Mouse (Mus musculus) hindbrain, embryonic 14.5 days (tissue): ENCODE measurements around the gene Smad5. TPM values are rescaled to one million over a fixed set of nuclear protein-coding genes. Genes with fewer than 3 reads are reported as not detected.

Experiments used
- ATAC-seq: fragments of 200-750 bp; cut with Nextera tagmentation; 2 replicates; pipeline ENCODE4 v1.8.0; 2017; ENCODE audit warnings: moderate number of reproducible peaks, mild to moderate bottlenecking, moderate TSS enrichment, moderate library complexity; ENCODE audit not compliant: low FRiP score
- DNase-seq: peaks from one replicate; pipeline ENCODE4 v3.0.0-alpha.2; 2015; ENCODE audit warnings: low spot score
- H3K27ac ChIP-seq: fragments of 300-500 bp; sonication (generic); 2 replicates; pipeline ENCODE4 v1.5.1; 2014; ENCODE audit warnings: mild to moderate bottlenecking, moderate library complexity
- H3K27me3 ChIP-seq: fragments of 300-500 bp; sonication (generic); 2 replicates; pipeline ENCODE4 v1.6.1; 2014; ENCODE audit warnings: mild to moderate bottlenecking, low read length, mixed read lengths; ENCODE audit not compliant: control insufficient read depth, insufficient read depth
- H3K36me3 ChIP-seq: fragments of 300-500 bp; sonication (generic); replicated peaks from 2 replicates; pipeline ENCODE4 v1.6.1; 2014; ENCODE audit not compliant: control insufficient read depth, insufficient read depth
- H3K4me1 ChIP-seq: fragments of 300-500 bp; sonication (generic); replicated peaks from 2 replicates; pipeline ENCODE4 v1.6.1; 2014; ENCODE audit warnings: antibody characterized with exemption, low read length, mixed read lengths; ENCODE audit not compliant: control insufficient read depth, insufficient read depth
- H3K4me2 ChIP-seq: fragments of 300-500 bp; sonication (generic); replicated peaks from 2 replicates; pipeline ENCODE4 v1.6.1; 2014; ENCODE audit warnings: mild to moderate bottlenecking, moderate library complexity
- H3K4me3 ChIP-seq: fragments of 300-500 bp; sonication (generic); replicated peaks from 2 replicates; pipeline ENCODE4 v1.5.1; 2014; ENCODE audit warnings: mild to moderate bottlenecking, low read length
- H3K9ac ChIP-seq: fragments of 300-500 bp; sonication (generic); 2 replicates; pipeline ENCODE4 v1.6.1; 2014
- H3K9me3 ChIP-seq: fragments of 300-500 bp; sonication (generic); 2 replicates; pipeline ENCODE4 v1.6.1; 2016; ENCODE audit warnings: low read length; ENCODE audit not compliant: control insufficient read depth
- WGBS: fragments of 180-500 bp; shearing (Covaris S2); extraction: QIAGEN DNeasy Blood & Tissue Kit; methylation state at CpG from one replicate; pipeline ENCODE4 v1.1.7; 2014; 5-methylcytosine and 5-hydroxymethylcytosine counted together
- polyA plus RNA-seq: library from polyadenylated mRNA; unstranded; fragments of >200 nt; fragmentation: Nextera tagmentation; extraction: Ambion mirVana; gene quantifications from 2 replicates; pipeline ENCODE4 v1.2.1, GENCODE M21; 2014

Smad5 gene
- polyA plus RNA-seq, 1 experiment from 2014 or later: 32.3 TPM

- Histone ChIP-seq H3K27ac (no peak overlapping the region), H3K9me3 (no peaks in the 10 kb centered on the region), H3K27me3 (no peaks in the 10 kb centered on the region), H3K4me2 (no peak overlapping the region), H3K9ac (no peak overlapping the region), H3K4me1 (peaks cover 23% of the 10 kb centered on the region), H3K36me3 (no peaks in the 10 kb centered on the region), H3K4me3 (no peak overlapping the region)
- DNase-seq (no peak), ATAC-seq (no peak)
- 98% methylated on average over 2 of the region's 2 CpGs for WGBS
Measured at GRCm38 (mm10) chr13:56697171-56697570, 5.6 kb upstream of the Smad5 start.

DNA sequence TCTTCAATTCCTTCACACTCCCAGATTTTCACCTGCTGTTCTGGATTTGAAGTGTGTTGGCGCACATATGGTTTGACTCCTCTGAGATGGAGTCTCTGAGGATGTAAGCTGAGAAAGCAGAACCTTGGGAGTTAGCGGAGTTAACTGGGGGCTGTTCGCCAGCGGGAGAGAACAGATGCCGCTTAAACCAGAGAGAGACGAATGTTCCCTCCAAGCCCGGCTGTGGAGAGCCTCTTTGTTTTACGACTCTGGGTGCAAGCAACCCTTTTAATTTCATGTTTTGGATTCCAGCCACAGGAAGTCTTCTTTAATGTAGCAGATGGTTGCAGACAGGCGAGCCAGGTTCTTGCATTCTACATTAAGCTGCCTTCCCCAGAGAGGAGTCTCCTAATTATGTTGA lies 4.4 kb upstream of the Smad5 start:
- Histone ChIP-seq H3K4me2 (peak overlapping the region; percentile 31), H3K27me3 (no peaks in the 10 kb centered on the region), H3K27ac (peak overlapping the region; percentile 84), H3K4me3 (no peak overlapping the region), H3K9me3 (no peaks in the 10 kb centered on the region), H3K4me1 (peaks cover 27% of the 10 kb centered on the region), H3K36me3 (no peaks in the 10 kb centered on the region), H3K9ac (0 out of 2 replicates have a peak overlapping the region, but pooled peaks have one; percentile 30)
- peak; percentile 15; the same call in 1 of the 2 replicates for ATAC-seq
- 9% methylated on average over 9 of the region's 9 CpGs for WGBS
- peak; percentile 76 for DNase-seq

- no peaks in the 10 kb centered on the region for H3K36me3 ChIP-seq
- peaks cover 29% of the 10 kb centered on the region for H3K4me1 ChIP-seq
- H3K9ac ChIP-seq: no peak overlapping the region
- H3K4me2 ChIP-seq: no peak overlapping the region
- no peak for ATAC-seq
- H3K27ac ChIP-seq: no peak overlapping the region
- WGBS: 88% methylated on average over 2 of the region's 2 CpGs
- no peak overlapping the region for H3K4me3 ChIP-seq
- no peak for DNase-seq
- no peaks in the 10 kb centered on the region for H3K27me3 ChIP-seq
- no peaks in the 10 kb centered on the region for H3K9me3 ChIP-seq
Measured at GRCm38 (mm10) chr13:56699370-56699769, 3.4 kb upstream of the Smad5 start.

- H3K27me3 ChIP-seq: no peaks in the 10 kb centered on the region
- H3K9ac ChIP-seq: no peak overlapping the region
- H3K9me3 ChIP-seq: no peaks in the 10 kb centered on the region
- WGBS: 88% methylated on average over 1 of the region's 1 CpGs
- no peak for ATAC-seq
- no peaks in the 10 kb centered on the region; the same call in 1 of the 2 replicates for H3K36me3 ChIP-seq
- H3K4me1 ChIP-seq: peaks cover 45% of the 10 kb centered on the region
- DNase-seq: no peak
- H3K27ac ChIP-seq: no peak overlapping the region
- no peak overlapping the region for H3K4me2 ChIP-seq
- no peak overlapping the region for H3K4me3 ChIP-seq
Measured at GRCm38 (mm10) chr13:56700981-56701380, 1.8 kb upstream of the Smad5 start.

DNA sequence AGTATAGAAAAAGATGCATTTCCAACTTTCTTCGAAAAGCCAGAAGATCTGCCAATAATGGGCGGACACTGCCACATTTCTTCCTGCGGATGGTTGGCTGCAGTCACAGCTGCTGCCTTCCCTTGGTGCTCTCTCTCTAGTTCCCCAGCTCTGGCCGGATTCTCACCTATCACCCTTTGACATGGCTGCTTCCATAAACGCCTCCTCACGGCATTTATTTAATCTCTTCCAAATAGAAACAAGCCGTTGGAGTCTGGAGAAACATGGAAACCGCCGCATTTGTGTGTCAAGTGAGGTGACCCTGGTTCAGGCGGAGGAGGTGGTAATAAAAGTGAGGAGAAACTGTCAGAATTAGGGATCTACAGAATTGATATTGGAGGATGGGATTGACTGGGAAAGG lies 886 bp upstream of the Smad5 start:
- WGBS: 72% methylated on average over 10 of the region's 10 CpGs
- H3K4me3 ChIP-seq: no peak overlapping the region
- H3K9ac ChIP-seq: no peak overlapping the region
- no peak overlapping the region for H3K4me2 ChIP-seq
- H3K4me1 ChIP-seq: peaks cover 51% of the 10 kb centered on the region
- no peaks in the 10 kb centered on the region for H3K9me3 ChIP-seq
- H3K27me3 ChIP-seq: no peaks in the 10 kb centered on the region
- H3K36me3 ChIP-seq: no peaks in the 10 kb centered on the region; the same call in 1 of the 2 replicates
- ATAC-seq: no peak
- H3K27ac ChIP-seq: no peak overlapping the region
- DNase-seq: no peak

GRCm38 (mm10) chr13:56703222-56703870 lies 536 bp downstream of the Smad5 start:
- H3K27ac ChIP-seq: peak overlapping the region; percentile 99
- H3K4me1 ChIP-seq: peaks cover 43% of the 10 kb centered on the region
- DNase-seq: peak; percentile 75
- peak overlapping the region; percentile 71 for H3K4me2 ChIP-seq
- no peaks in the 10 kb centered on the region for H3K9me3 ChIP-seq
- H3K9ac ChIP-seq: peak overlapping the region; percentile 96
- no peaks in the 10 kb centered on the region; the same call in 1 of the 2 replicates for H3K36me3 ChIP-seq
- ATAC-seq: peak; percentile 78
- H3K4me3 ChIP-seq: peak overlapping the region; percentile 75
- WGBS: 1% methylated on average over 45 of the region's 80 CpGs
- H3K27me3 ChIP-seq: no peaks in the 10 kb centered on the region

DNA sequence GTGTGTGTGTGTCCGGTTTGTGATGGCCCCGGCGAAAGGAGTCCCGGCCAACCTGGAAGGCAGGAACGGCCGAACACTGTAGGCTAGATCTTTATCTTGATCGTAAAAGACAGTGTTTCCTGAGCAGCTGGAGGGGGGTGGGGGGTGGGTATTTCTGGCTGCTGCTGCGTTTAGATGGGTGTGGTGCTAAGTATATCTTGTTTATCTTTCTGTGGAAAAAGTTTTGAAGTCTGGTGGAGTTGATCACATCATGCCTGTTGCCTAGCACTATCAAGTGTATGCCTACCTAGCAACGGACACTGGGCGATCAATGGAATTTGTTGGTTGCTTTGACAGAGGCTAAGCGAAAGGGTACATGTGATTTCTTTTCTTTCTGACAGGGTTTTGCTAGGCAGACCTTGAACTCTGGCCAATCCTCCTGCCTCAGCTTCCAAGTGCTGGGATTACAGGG lies 1.1 kb downstream of the Smad5 start:
- Histone ChIP-seq H3K4me1 (peaks cover 39% of the 10 kb centered on the region), H3K9ac (peak overlapping the region; percentile 96), H3K9me3 (no peaks in the 10 kb centered on the region), H3K4me2 (peak overlapping the region; percentile 71), H3K27me3 (no peaks in the 10 kb centered on the region), H3K4me3 (peak overlapping the region; percentile 75), H3K36me3 (no peaks in the 10 kb centered on the region; the same call in 1 of the 2 replicates), H3K27ac (peak overlapping the region; percentile 99)
- peak; percentile 15; the same call in 1 of the 2 replicates for ATAC-seq
- no peak for DNase-seq
- under 1% methylated on average over 11 of the region's 11 CpGs for WGBS

DNA sequence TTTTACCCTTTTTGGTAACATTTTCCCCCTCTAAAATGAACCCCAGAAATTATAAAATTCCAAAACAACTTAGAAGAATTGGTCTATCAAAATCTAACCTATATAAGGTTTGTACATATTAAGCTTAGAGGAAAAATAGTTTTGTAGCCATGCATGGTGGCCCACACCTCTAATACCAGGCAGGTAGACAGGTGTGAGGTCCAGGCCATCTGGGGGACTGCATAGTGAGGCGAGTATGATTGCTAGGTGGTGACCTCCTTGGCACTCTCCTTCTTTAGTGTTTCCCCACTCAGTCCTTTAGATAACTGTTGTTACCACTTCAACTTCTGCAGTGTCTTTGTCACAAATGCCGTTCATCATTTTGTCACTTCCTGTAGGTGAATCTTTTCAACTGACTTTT lies 1.8 kb downstream of the Smad5 start:
- 63% methylated on average over 2 of the region's 2 CpGs for WGBS
- no peaks in the 10 kb centered on the region for H3K27me3 ChIP-seq
- H3K4me3 ChIP-seq: peak overlapping the region; percentile 75
- peak overlapping the region; percentile 96 for H3K9ac ChIP-seq
- H3K9me3 ChIP-seq: no peaks in the 10 kb centered on the region
- no peaks in the 10 kb centered on the region; the same call in 1 of the 2 replicates for H3K36me3 ChIP-seq
- DNase-seq (no peak), ATAC-seq (no peak)
- peaks cover 41% of the 10 kb centered on the region for H3K4me1 ChIP-seq
- no peak overlapping the region for H3K27ac ChIP-seq
- peak overlapping the region; percentile 71 for H3K4me2 ChIP-seq

- Histone ChIP-seq H3K4me1 (peaks cover 48% of the 10 kb centered on the region), H3K27ac (no peak overlapping the region), H3K4me2 (no peak overlapping the region), H3K27me3 (no peaks in the 10 kb centered on the region), H3K4me3 (no peak overlapping the region), H3K36me3 (no peaks in the 10 kb centered on the region; the same call in 1 of the 2 replicates), H3K9ac (no peak overlapping the region), H3K9me3 (no peaks in the 10 kb centered on the region)
- DNase-seq (no peak), ATAC-seq (no peak)
- WGBS: 96% methylated on average over 4 of the region's 4 CpGs
Measured at GRCm38 (mm10) chr13:56707111-56707510, 4.3 kb downstream of the Smad5 start.
